Mouse (Mus musculus): ENCODE data around the gene Ccdc124. TPM values are rescaled to one million over a fixed set of nuclear protein-coding genes. Genes with fewer than 3 reads are reported as not detected.
A peak's percentile ranks its signal among the peaks of the same experiment; 100 is the strongest.

Gene Ccdc124
- total and polyA plus RNA-seq, 3 experiments: 47.6 to 87.1 TPM; not detected in 1

GRCm38 (mm10) chr8:70849333-70849990 lies 24.3 kb downstream of the Ccdc124 start:
- Histone ChIP-seq H3K4me3 (ENCODE audit: control insufficient read depth in 1 of 2, insufficient read depth in 1 of 2, low read depth in 2 of 2, low read length in 2 of 2) (no peak overlapping the region), H3K9me3 (replicated peaks; ENCODE audit: insufficient read depth, low read length) (no peaks in the 10 kb centered on the region), H3K79me2 (ENCODE audit: control insufficient read depth, insufficient read depth, low read length, poor library complexity) (no peaks in the 10 kb centered on the region), H3K36me3 (ENCODE audit: control insufficient read depth in 1 of 2, insufficient read depth in 2 of 2, low read length in 2 of 2) (no peaks in the 10 kb centered on the region), H3K27me3 (ENCODE audit: control insufficient read depth in 1 of 2, insufficient read depth in 2 of 2, low read length in 2 of 2) (no peaks in the 10 kb centered on the region), H3K4me1 (ENCODE audit: control insufficient read depth in 1 of 2, insufficient read depth in 2 of 2, low read length in 2 of 2) (peaks cover 0 to 10% of the 10 kb centered on the region in 2 experiments; a peak in 3 of 4 replicates), H3K9ac (ENCODE audit: control insufficient read depth, low read depth, low read length, poor library complexity, severe bottlenecking) (no peak overlapping the region), H3K27ac (ENCODE audit: control insufficient read depth, low read depth, low read length) (no peak overlapping the region)
- TF ChIP-seq BHLHE40 (IDR thresholded peaks at IDR 0.05; ENCODE audit: borderline replicate concordance, low read depth, low read length) (no peak), SMC3 (IDR thresholded peaks at IDR 0.05; ENCODE audit: low read depth, low read length) (no peak), EP300 (IDR thresholded peaks at IDR 0.05; ENCODE audit: low read depth in 1 of 2, low read length in 2 of 2) (no peak), POLR2A (IDR thresholded peaks at IDR 0.05; ENCODE audit: control insufficient read depth in 1 of 2, insufficient read depth in 1 of 2, low read depth in 1 of 2, low read length in 2 of 2, poor library complexity in 1 of 2) (no peak), ZMIZ1 (IDR thresholded peaks at IDR 0.05; ENCODE audit: low read depth, low read length) (no peak), MAFK (IDR thresholded peaks at IDR 0.05; ENCODE audit: borderline replicate concordance, low read depth, low read length) (no peak), TAL1 (IDR thresholded peaks at IDR 0.05; ENCODE audit: low read length) (no peak), MXI1 (IDR thresholded peaks at IDR 0.05; ENCODE audit: low read depth, low read length) (no peak), HCFC1 (IDR thresholded peaks at IDR 0.05; ENCODE audit: low read depth, low read length) (no peak), GABPA (IDR thresholded peaks at IDR 0.05; ENCODE audit: low read depth, low read length) (no peak), SIN3A (IDR thresholded peaks at IDR 0.05; ENCODE audit: low read length) (no peak), JUND (IDR thresholded peaks at IDR 0.05; ENCODE audit: low read depth, low read length) (no peak)
- no peak for DNase-seq (ENCODE audit: low read depth, low spot score)

GRCm38 (mm10) chr8:70846371-70847154 lies 27.2 kb downstream of the Ccdc124 start:
- Histone ChIP-seq H3K9me3 (replicated peaks; ENCODE audit: insufficient read depth, low read length) (no peaks in the 10 kb centered on the region), H3K27ac (ENCODE audit: control insufficient read depth, low read depth, low read length) (no peak overlapping the region), H3K36me3 (ENCODE audit: control insufficient read depth in 1 of 2, insufficient read depth in 2 of 2, low read length in 2 of 2) (peaks cover 0 to 2% of the 10 kb centered on the region in 2 experiments; a peak in 1 of 4 replicates), H3K4me3 (ENCODE audit: control insufficient read depth in 1 of 2, insufficient read depth in 1 of 2, low read depth in 2 of 2, low read length in 2 of 2) (no peak overlapping the region), H3K4me1 (ENCODE audit: control insufficient read depth in 1 of 2, insufficient read depth in 2 of 2, low read length in 2 of 2) (peaks cover 0 to 6% of the 10 kb centered on the region in 2 experiments; a peak in 3 of 4 replicates), H3K27me3 (ENCODE audit: control insufficient read depth in 1 of 2, insufficient read depth in 2 of 2, low read length in 2 of 2) (no peaks in the 10 kb centered on the region), H3K79me2 (ENCODE audit: control insufficient read depth, insufficient read depth, low read length, poor library complexity) (no peaks in the 10 kb centered on the region), H3K9ac (ENCODE audit: control insufficient read depth, low read depth, low read length, poor library complexity, severe bottlenecking) (no peak overlapping the region)
- DNase-seq (ENCODE audit: low read depth, low spot score): no peak
- peak in 2 of 3 experiments; percentile 26 to 45; a peak in 4 of 6 replicates for TF ChIP-seq CTCF (IDR thresholded peaks at IDR 0.05 in 2 of 3, conservative IDR thresholded peaks at IDR 0.05 in 1 of 3; ENCODE audit: control insufficient read depth in 1 of 3, insufficient read depth in 1 of 3, low read depth in 2 of 3, low read length in 3 of 3, poor library complexity in 1 of 3, severe bottlenecking in 1 of 3)
- TF ChIP-seq TBP (IDR thresholded peaks at IDR 0.05; ENCODE audit: low read depth, low read length): no peak

Data from MEL (cell line).